Mouse (Mus musculus) heart, embryonic 13.5 days (tissue): ENCODE data around the gene Cldn19. TPM values are rescaled to one million over a fixed set of nuclear protein-coding genes. Genes with fewer than 3 reads are reported as not detected.

Source experiments
- ATAC-seq: fragments of 200-750 bp; cut with Nextera tagmentation; 2 replicates; pipeline ENCODE4 v1.8.0; 2017; ENCODE audit warnings: moderate TSS enrichment; ENCODE audit not compliant: insufficient number of reproducible peaks, low FRiP score, low TSS enrichment; ENCODE audit errors: extremely low read depth
- H3K27ac ChIP-seq: fragments of 300-500 bp; sonication (generic); replicated peaks from 2 replicates; pipeline ENCODE4 v1.5.1; 2015; ENCODE audit warnings: moderate library complexity, mild to moderate bottlenecking, inconsistent platforms
- H3K27me3 ChIP-seq: fragments of 300-500 bp; sonication (generic); replicated peaks from 2 replicates; pipeline ENCODE4 v1.6.1; 2015; ENCODE audit warnings: mild to moderate bottlenecking, inconsistent platforms
- H3K36me3 ChIP-seq: fragments of 300-500 bp; sonication (generic); 2 replicates; pipeline ENCODE4 v1.6.1; 2015; ENCODE audit warnings: mild to moderate bottlenecking, inconsistent platforms
- H3K4me1 ChIP-seq: fragments of 300-500 bp; sonication (generic); 2 replicates; pipeline ENCODE4 v1.6.1; 2015; ENCODE audit warnings: inconsistent platforms
- H3K4me2 ChIP-seq: fragments of 300-500 bp; sonication (generic); 2 replicates; pipeline ENCODE4 v1.6.1; 2015; ENCODE audit warnings: inconsistent platforms, mild to moderate bottlenecking, moderate library complexity
- H3K4me3 ChIP-seq: fragments of 300-500 bp; sonication (generic); 2 replicates; pipeline ENCODE4 v1.5.1; 2015; ENCODE audit warnings: moderate library complexity, mild to moderate bottlenecking, inconsistent platforms
- H3K9ac ChIP-seq: fragments of 300-500 bp; sonication (generic); 2 replicates; pipeline ENCODE4 v1.6.1; 2015; ENCODE audit warnings: inconsistent platforms, mild to moderate bottlenecking, moderate library complexity
- H3K9me3 ChIP-seq: fragments of 300-500 bp; sonication (generic); 2 replicates; pipeline ENCODE4 v1.6.1; 2016; ENCODE audit warnings: inconsistent platforms
- WGBS: fragments of 180-500 bp; shearing (Covaris S2); methylation state at CpG from one replicate; pipeline ENCODE4 v1.1.7; 2015; ENCODE audit warnings: mixed read lengths; 5-methylcytosine and 5-hydroxymethylcytosine counted together
- polyA plus RNA-seq: library from polyadenylated mRNA; unstranded; fragments of >200 nt; fragmentation: Nextera tagmentation; extraction: Ambion mirVana; gene quantifications from 2 replicates; pipeline ENCODE4 v1.2.1, GENCODE M21; 2015

Cldn19 gene
- polyA plus RNA-seq, 1 experiment from 2014 or later: not detected

- Histone ChIP-seq H3K4me2 (no peak overlapping the region), H3K9ac (no peak overlapping the region), H3K4me3 (no peak overlapping the region), H3K36me3 (peaks cover 48% of the 10 kb centered on the region), H3K4me1 (no peaks in the 10 kb centered on the region), H3K27me3 (no peaks in the 10 kb centered on the region), H3K9me3 (no peaks in the 10 kb centered on the region), H3K27ac (no peak overlapping the region)
- WGBS: 83% methylated on average over 5 of the region's 5 CpGs
- ATAC-seq: no peak
Observed at GRCm38 (mm10) chr4:119305418-119305817, 50.2 kb downstream of the Cldn19 start.

Other genes starting within 250 kb of the Cldn19 start
- gene Slc2a1, start 146.7 kb upstream of the Cldn19 start, polyA plus RNA-seq: 180 and 217 TPM in 2 replicates
- gene Zfp691, start 81.2 kb upstream of the Cldn19 start, polyA plus RNA-seq: 8.5 and 9.5 TPM in 2 replicates
- gene Ermap, start 65.4 kb upstream of the Cldn19 start, polyA plus RNA-seq: 11.5 and 16.0 TPM in 2 replicates
- 124 and 135 TPM in 2 replicates for gene Svbp, start 60.1 kb upstream of the Cldn19 start, polyA plus RNA-seq
- not detected in 2 replicates for gene Tmem269, start 37.2 kb upstream of the Cldn19 start, polyA plus RNA-seq
- 26.4 and 27.3 TPM in 2 replicates for gene AU022252, start 22.7 kb upstream of the Cldn19 start, polyA plus RNA-seq
- 32.7 and 35.5 TPM in 2 replicates for gene P3h1, start 22.5 kb upstream of the Cldn19 start, polyA plus RNA-seq
- gene Ybx1, start 39.2 kb downstream of the Cldn19 start, polyA plus RNA-seq: 536 TPM in 2 replicates
- 50.7 and 60.6 TPM in 2 replicates for gene Ppih, start 65.1 kb downstream of the Cldn19 start, polyA plus RNA-seq
- gene Ccdc30, start 160.1 kb downstream of the Cldn19 start, polyA plus RNA-seq: 1.9 and 2.9 TPM in 2 replicates
- 28.0 and 28.9 TPM in 2 replicates for gene Ppcs, start 167.0 kb downstream of the Cldn19 start, polyA plus RNA-seq
- gene Zmynd12, start 167.4 kb downstream of the Cldn19 start, polyA plus RNA-seq: 0.13 and 0.29 TPM in 2 replicates
- gene Rimkla, start 237.2 kb downstream of the Cldn19 start, polyA plus RNA-seq: 4.1 and 4.4 TPM in 2 replicates